Mouse (Mus musculus) MEL (cell line): ENCODE data around the gene Fgfr2. TPM values are rescaled to one million over a fixed set of nuclear protein-coding genes. Genes with fewer than 3 reads are reported as not detected.

Experiments
- DNase-seq: peaks from one replicate; pipeline ENCODE4 v3.0.0; 2011; ENCODE audit warnings: low read depth, low spot score
- H3K27ac ChIP-seq: 2 replicates; pipeline ENCODE4 v1.5.1; 2012; ENCODE audit warnings: low read depth, mild to moderate bottlenecking, control low read depth, low read length, moderate library complexity; ENCODE audit not compliant: control insufficient read depth
- H3K27me3 ChIP-seq, 2 experiments: fragments of 150-350 bp in 1 of 2; sonication (generic) in 1 of 2; 2 replicates each; pipeline ENCODE4 v1.6.1; 2012; ENCODE audit warnings: low read length in 2 of 2, mild to moderate bottlenecking in 2 of 2, improper control_type of control experiment in 1 of 2, moderate library complexity in 1 of 2; ENCODE audit not compliant: insufficient read depth in 2 of 2, control insufficient read depth in 1 of 2
- H3K36me3 ChIP-seq, 2 experiments: 2 replicates each; pipeline ENCODE4 v1.6.1; 2012 to 2014; ENCODE audit warnings: low read length in 2 of 2, improper control_type of control experiment in 1 of 2, inconsistent platforms in 1 of 2, mild to moderate bottlenecking in 1 of 2; ENCODE audit not compliant: insufficient read depth in 2 of 2, control insufficient read depth in 1 of 2
- H3K4me1 ChIP-seq, 2 experiments: fragments of 150-350 bp in 1 of 2; sonication (generic) in 1 of 2; 2 replicates each; pipeline ENCODE4 v1.6.1; 2012; ENCODE audit warnings: low read length in 2 of 2, improper control_type of control experiment in 1 of 2, mild to moderate bottlenecking in 1 of 2; ENCODE audit not compliant: insufficient read depth in 2 of 2, control insufficient read depth in 1 of 2
- H3K4me3 ChIP-seq, 2 experiments: fragments of 150-350 bp in 1 of 2; sonication (generic) in 1 of 2; 2 replicates each; pipeline ENCODE4 v1.5.1; 2012; ENCODE audit warnings: low read depth in 2 of 2, low read length in 2 of 2, mild to moderate bottlenecking in 2 of 2, moderate library complexity in 2 of 2, control low read depth in 1 of 2, improper control_type of control experiment in 1 of 2; ENCODE audit not compliant: control insufficient read depth in 1 of 2, insufficient read depth in 1 of 2
- H3K79me2 ChIP-seq: 2 replicates; pipeline ENCODE4 v1.6.1; 2012; ENCODE audit warnings: mild to moderate bottlenecking, low read length, moderate library complexity; ENCODE audit not compliant: control insufficient read depth, poor library complexity, insufficient read depth
- H3K9ac ChIP-seq: 2 replicates; pipeline ENCODE4 v1.6.1; 2012; ENCODE audit warnings: low read depth, mild to moderate bottlenecking, control low read depth, low read length, moderate library complexity; ENCODE audit not compliant: control insufficient read depth, poor library complexity, severe bottlenecking
- H3K9me3 ChIP-seq: fragments of 150-350 bp; sonication (generic); replicated peaks from 2 replicates; pipeline ENCODE4 v1.6.1; 2012; ENCODE audit warnings: mild to moderate bottlenecking, low read length, improper control_type of control experiment, moderate library complexity; ENCODE audit not compliant: insufficient read depth
- CHD1 ChIP-seq: IDR thresholded peaks from 2 replicates; pipeline ENCODE4 v1.6.1; 2012; ENCODE audit warnings: low read depth, mild to moderate bottlenecking, inconsistent platforms, low read length, improper control_type of control experiment
- E2F4 ChIP-seq: IDR thresholded peaks from 2 replicates; pipeline ENCODE4 v1.6.1; 2011; ENCODE audit warnings: low read depth, low read length, improper control_type of control experiment, borderline replicate concordance
- ELF1 ChIP-seq: IDR thresholded peaks from 2 replicates; pipeline ENCODE4 v1.6.1; 2014; ENCODE audit warnings: low read depth, mild to moderate bottlenecking, inconsistent platforms, low read length, improper control_type of control experiment, moderate library complexity
- EP300 ChIP-seq, 2 experiments: IDR thresholded peaks; 2 replicates each; pipeline ENCODE4 v1.6.1; 2011; ENCODE audit warnings: improper control_type of control experiment in 2 of 2, low read length in 2 of 2, low read depth in 1 of 2, mild to moderate bottlenecking in 1 of 2
- GABPA ChIP-seq: IDR thresholded peaks from 2 replicates; pipeline ENCODE4 v1.6.1; 2012; ENCODE audit warnings: low read depth, mild to moderate bottlenecking, inconsistent platforms, low read length, improper control_type of control experiment, moderate library complexity
- GATA1 ChIP-seq: IDR thresholded peaks from 2 replicates; pipeline ENCODE4 v1.6.1; 2011; ENCODE audit warnings: low read depth, low read length, improper control_type of control experiment
- JUND ChIP-seq: IDR thresholded peaks from 2 replicates; pipeline ENCODE4 v1.6.1; 2011; ENCODE audit warnings: low read depth, mild to moderate bottlenecking, improper control_type of control experiment, low read length
- MAX ChIP-seq: IDR thresholded peaks from 2 replicates; pipeline ENCODE4 v1.6.1; 2011; ENCODE audit warnings: low read length, improper control_type of control experiment
- MYC ChIP-seq: IDR thresholded peaks from 2 replicates; pipeline ENCODE4 v1.6.1; 2011; ENCODE audit warnings: low read depth, mild to moderate bottlenecking, low read length, improper control_type of control experiment, moderate library complexity
- NELFE ChIP-seq: IDR thresholded peaks from 2 replicates; pipeline ENCODE4 v1.6.1; 2011; ENCODE audit warnings: low read depth, low read length, improper control_type of control experiment
- NRF1 ChIP-seq: IDR thresholded peaks from 2 replicates; pipeline ENCODE4 v1.6.1; 2014; ENCODE audit warnings: low read depth, mild to moderate bottlenecking, inconsistent platforms, low read length, improper control_type of control experiment, moderate library complexity; ENCODE audit not compliant: poor library complexity, insufficient read depth, severe bottlenecking
- POLR2A ChIP-seq, 2 experiments: IDR thresholded peaks; 2 replicates each; pipeline ENCODE4 v1.6.1; 2011 to 2012; ENCODE audit warnings: low read length in 2 of 2, mild to moderate bottlenecking in 2 of 2, control low read depth in 1 of 2, improper control_type of control experiment in 1 of 2, low read depth in 1 of 2, moderate library complexity in 1 of 2; ENCODE audit not compliant: control insufficient read depth in 1 of 2, insufficient read depth in 1 of 2, poor library complexity in 1 of 2
- POLR2AphosphoS5 ChIP-seq: IDR thresholded peaks from 2 replicates; pipeline ENCODE4 v1.6.1; 2012; ENCODE audit warnings: low read depth, borderline replicate concordance, mild to moderate bottlenecking, inconsistent platforms, low read length, moderate library complexity, mixed read lengths
- RAD21 ChIP-seq: IDR thresholded peaks from 2 replicates; pipeline ENCODE4 v1.6.1; 2011; ENCODE audit warnings: mild to moderate bottlenecking, low read depth, low read length, improper control_type of control experiment
- RCOR1 ChIP-seq: IDR thresholded peaks from 2 replicates; pipeline ENCODE4 v1.6.1; 2012; ENCODE audit warnings: low read depth, mild to moderate bottlenecking, inconsistent platforms, low read length, improper control_type of control experiment
- SIN3A ChIP-seq: IDR thresholded peaks from 2 replicates; pipeline ENCODE4 v1.6.1; 2012; ENCODE audit warnings: low read length, improper control_type of control experiment, inconsistent platforms
- TBP ChIP-seq: IDR thresholded peaks from 2 replicates; pipeline ENCODE4 v1.8.0; 2011; ENCODE audit warnings: low read depth, low read length, improper control_type of control experiment
- TCF12 ChIP-seq: IDR thresholded peaks from 2 replicates; pipeline ENCODE4 v1.6.1; 2014; ENCODE audit warnings: low read depth, mild to moderate bottlenecking, inconsistent platforms, low read length, improper control_type of control experiment, moderate library complexity
- UBTF ChIP-seq: IDR thresholded peaks from 2 replicates; pipeline ENCODE4 v1.6.1; 2012; ENCODE audit warnings: low read depth, mild to moderate bottlenecking, inconsistent platforms, low read length, improper control_type of control experiment, moderate library complexity, borderline replicate concordance; ENCODE audit not compliant: insufficient read depth
- USF1 ChIP-seq: IDR thresholded peaks from 2 replicates; pipeline ENCODE4 v1.6.1; 2014; ENCODE audit warnings: low read depth, mild to moderate bottlenecking, inconsistent platforms, low read length, improper control_type of control experiment, moderate library complexity
- USF2 ChIP-seq, 2 experiments: IDR thresholded peaks; 2 replicates each; pipeline ENCODE4 v1.6.1; 2011 to 2012; ENCODE audit warnings: improper control_type of control experiment in 2 of 2, low read length in 2 of 2, borderline replicate concordance in 1 of 2, inconsistent platforms in 1 of 2, low read depth in 1 of 2, mild to moderate bottlenecking in 1 of 2; ENCODE audit not compliant: insufficient read depth in 1 of 2
- ZMIZ1 ChIP-seq: IDR thresholded peaks from 2 replicates; pipeline ENCODE4 v1.6.1; 2012; ENCODE audit warnings: low read depth, mild to moderate bottlenecking, inconsistent platforms, low read length, improper control_type of control experiment, moderate library complexity
- ZNF384 ChIP-seq: IDR thresholded peaks from 2 replicates; pipeline ENCODE4 v1.6.1; 2012; ENCODE audit warnings: low read depth, mild to moderate bottlenecking, inconsistent platforms, low read length, improper control_type of control experiment
- polyA plus RNA-seq, 2 experiments: library from polyadenylated mRNA; stranded (reverse) in 1 of 2; unstranded in 1 of 2; fragments of >175 nt in 1 of 2; fragments of >200 nt in 1 of 2; gene quantifications; 2 replicates each; pipeline versions ENCODE4 v1.2.1 to v1.2.4; 2012; ENCODE audit warnings: low replicate concordance in 2 of 2, low read depth in 1 of 2; ENCODE audit not compliant: insufficient read length in 2 of 2, insufficient read depth in 1 of 2, missing spikeins in 1 of 2
- total RNA-seq: library from RNA; depleted of rRNA; stranded (reverse); fragments of 300-350 nt; gene quantifications from 2 replicates; pipeline ENCODE4 v1.2.3, GENCODE M21; 2012

Gene Fgfr2
- total and polyA plus RNA-seq, 3 experiments: not detected

GRCm38 (mm10) chr7:133114847-133115470 is 8.2 kb downstream of the Fgfr2 start:
- Histone ChIP-seq H3K79me2 (peaks cover 76% of the 10 kb centered on the region), H3K36me3 (peaks cover 2 to 4% of the 10 kb centered on the region in 2 experiments; a peak in 3 of 4 replicates), H3K4me3 (no peak overlapping the region), H3K9ac (no peak overlapping the region), H3K27me3 (no peaks in the 10 kb centered on the region), H3K9me3 (no peaks in the 10 kb centered on the region), H3K4me1 (no peaks in the 10 kb centered on the region), H3K27ac (no peak overlapping the region)
- no peak for DNase-seq
- TF ChIP-seq RCOR1 (no peak), CHD1 (no peak), MYC (no peak), RAD21 (no peak), USF2 (IDR thresholded peaks at IDR 0.05; ENCODE audit: borderline replicate concordance in 1 of 2, insufficient read depth in 1 of 2, low read depth in 1 of 2, low read length in 2 of 2) (no peak), POLR2AphosphoS5 (no peak), UBTF (no peak), ZMIZ1 (no peak), GATA1 (no peak), TCF12 (no peak), JUND (no peak), GABPA (no peak), ELF1 (no peak), TBP (no peak), ZNF384 (no peak), MAX (no peak), POLR2A (IDR thresholded peaks at IDR 0.05; ENCODE audit: control insufficient read depth in 1 of 2, insufficient read depth in 1 of 2, low read depth in 1 of 2, low read length in 2 of 2, poor library complexity in 1 of 2) (no peak), SIN3A (no peak), NRF1 (no peak)

DNA sequence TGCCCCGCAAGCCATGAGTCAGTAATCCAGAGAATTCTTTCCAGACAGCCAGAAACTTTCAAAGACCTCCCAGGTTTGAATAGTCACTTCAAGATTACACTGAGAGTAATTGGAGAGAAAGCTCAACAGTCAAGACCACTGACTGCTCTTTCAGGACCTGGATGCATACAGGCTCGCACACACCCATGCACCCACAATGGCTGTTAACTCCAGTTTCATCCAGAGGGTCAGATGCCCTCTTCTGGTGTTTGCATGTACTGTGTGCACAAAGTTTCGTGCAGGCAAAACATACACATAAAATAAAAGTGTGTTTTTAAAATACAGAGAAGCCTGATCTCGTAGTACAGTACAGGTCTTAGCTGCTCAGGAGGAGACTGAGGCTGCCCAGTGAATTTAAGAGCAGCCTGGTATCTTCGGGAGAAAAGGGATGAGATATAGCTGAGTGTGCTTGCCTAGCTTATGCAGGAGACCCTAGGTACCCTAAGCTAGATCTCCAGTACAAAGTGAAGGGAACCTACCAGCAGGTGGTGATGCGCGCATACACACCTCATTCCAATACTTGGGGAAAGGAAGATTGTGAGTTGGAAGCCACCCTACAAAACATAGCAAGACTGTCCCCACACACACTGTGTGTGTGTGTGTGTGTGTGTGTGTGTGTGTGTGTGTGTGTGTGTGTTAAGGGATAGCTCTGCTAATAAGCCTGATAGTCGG is 9.8 kb downstream of the Fgfr2 start:
- no peak for DNase-seq
- no peak overlapping the region for H3K4me3 ChIP-seq
- no peak overlapping the region for H3K27ac ChIP-seq
- H3K4me1 ChIP-seq: no peaks in the 10 kb centered on the region
- peaks cover 73% of the 10 kb centered on the region for H3K79me2 ChIP-seq
- no peak for TF ChIP-seq NRF1
- TF ChIP-seq E2F4: no peak
- TF ChIP-seq NELFE: no peak
- TF ChIP-seq UBTF: no peak
- TF ChIP-seq USF1: no peak
- no peak for TF ChIP-seq EP300 (IDR thresholded peaks at IDR 0.05; ENCODE audit: low read depth in 1 of 2, low read length in 2 of 2)
- no peak for TF ChIP-seq CHD1
- TF ChIP-seq TBP: no peak
- no peak overlapping the region for H3K9ac ChIP-seq
- H3K9me3 ChIP-seq: no peaks in the 10 kb centered on the region
- H3K27me3 ChIP-seq: no peaks in the 10 kb centered on the region
- peaks cover 0 to 2% of the 10 kb centered on the region in 2 experiments; a peak in 2 of 4 replicates for H3K36me3 ChIP-seq
